Mouse (Mus musculus): ENCODE measurements around the gene Crip2. TPM values are rescaled to one million over a fixed set of nuclear protein-coding genes. Genes with fewer than 3 reads are reported as not detected.

The Crip2 gene
- polyA plus RNA-seq, 1 experiment = 178 TPM

- Histone ChIP-seq H3K36me3 (ENCODE audit: control insufficient read depth, insufficient read depth, low read length) (no peaks in the 10 kb centered on the region), H3K27me3 (ENCODE audit: control insufficient read depth, insufficient read depth, low read length) (no peaks in the 10 kb centered on the region), H3K4me3 (ENCODE audit: control insufficient read depth, low read depth, low read length) (no peak overlapping the region), H3K27ac (ENCODE audit: control insufficient read depth, insufficient read depth, low read depth, low read length) (no peak overlapping the region), H3K4me1 (ENCODE audit: control insufficient read depth, insufficient read depth, low read length) (no peaks in the 10 kb centered on the region)
- TF ChIP-seq CTCF (IDR thresholded peaks at IDR 0.05; ENCODE audit: control insufficient read depth, insufficient read depth, insufficient replicate concordance, low read depth, low read length) (no peak), POLR2A (IDR thresholded peaks at IDR 0.05; ENCODE audit: control insufficient read depth, low read depth, low read length) (no peak)
These were observed 30.2 kb upstream of the Crip2 start for GRCm38 (mm10) chr12:113109801-113110200.

- Histone ChIP-seq H3K4me1 (ENCODE audit: control insufficient read depth, insufficient read depth, low read length) (no peaks in the 10 kb centered on the region), H3K27ac (ENCODE audit: control insufficient read depth, insufficient read depth, low read depth, low read length) (no peak overlapping the region), H3K27me3 (ENCODE audit: control insufficient read depth, insufficient read depth, low read length) (no peaks in the 10 kb centered on the region), H3K36me3 (ENCODE audit: control insufficient read depth, insufficient read depth, low read length) (no peaks in the 10 kb centered on the region), H3K4me3 (ENCODE audit: control insufficient read depth, low read depth, low read length) (no peak overlapping the region)
- TF ChIP-seq CTCF (IDR thresholded peaks at IDR 0.05; ENCODE audit: control insufficient read depth, insufficient read depth, insufficient replicate concordance, low read depth, low read length) (no peak), POLR2A (IDR thresholded peaks at IDR 0.05; ENCODE audit: control insufficient read depth, low read depth, low read length) (no peak)
These were observed 25.9 kb upstream of the Crip2 start for GRCm38 (mm10) chr12:113114141-113114540.

- H3K4me3 ChIP-seq (ENCODE audit: control insufficient read depth, low read depth, low read length) = no peak overlapping the region
- H3K27ac ChIP-seq (ENCODE audit: control insufficient read depth, insufficient read depth, low read depth, low read length) = no peak overlapping the region
- H3K36me3 ChIP-seq (ENCODE audit: control insufficient read depth, insufficient read depth, low read length) = no peaks in the 10 kb centered on the region
- no peaks in the 10 kb centered on the region for H3K4me1 ChIP-seq (ENCODE audit: control insufficient read depth, insufficient read depth, low read length)
- no peak for TF ChIP-seq CTCF (IDR thresholded peaks at IDR 0.05; ENCODE audit: control insufficient read depth, insufficient read depth, insufficient replicate concordance, low read depth, low read length)
- no peak for TF ChIP-seq POLR2A (IDR thresholded peaks at IDR 0.05; ENCODE audit: control insufficient read depth, low read depth, low read length)
- no peaks in the 10 kb centered on the region for H3K27me3 ChIP-seq (ENCODE audit: control insufficient read depth, insufficient read depth, low read length)
These were observed 25.0 kb upstream of the Crip2 start for GRCm38 (mm10) chr12:113114856-113115538.

GRCm38 (mm10) chr12:113119516-113120410 is 20.3 kb upstream of the Crip2 start:
- no peaks in the 10 kb centered on the region for H3K4me1 ChIP-seq (ENCODE audit: control insufficient read depth, insufficient read depth, low read length)
- peak; percentile 59; the same call in 1 of the 2 replicates for TF ChIP-seq CTCF (IDR thresholded peaks at IDR 0.05; ENCODE audit: control insufficient read depth, insufficient read depth, insufficient replicate concordance, low read depth, low read length)
- no peak for TF ChIP-seq POLR2A (IDR thresholded peaks at IDR 0.05; ENCODE audit: control insufficient read depth, low read depth, low read length)
- peaks cover 2% of the 10 kb centered on the region; the same call in 1 of the 2 replicates for H3K36me3 ChIP-seq (ENCODE audit: control insufficient read depth, insufficient read depth, low read length)
- H3K27me3 ChIP-seq (ENCODE audit: control insufficient read depth, insufficient read depth, low read length) = no peaks in the 10 kb centered on the region
- H3K4me3 ChIP-seq (ENCODE audit: control insufficient read depth, low read depth, low read length) = no peak overlapping the region
- no peak overlapping the region for H3K27ac ChIP-seq (ENCODE audit: control insufficient read depth, insufficient read depth, low read depth, low read length)

- no peak for TF ChIP-seq CTCF (IDR thresholded peaks at IDR 0.05; ENCODE audit: control insufficient read depth, insufficient read depth, insufficient replicate concordance, low read depth, low read length)
- TF ChIP-seq POLR2A (IDR thresholded peaks at IDR 0.05; ENCODE audit: control insufficient read depth, low read depth, low read length) = no peak
- H3K27ac ChIP-seq (ENCODE audit: control insufficient read depth, insufficient read depth, low read depth, low read length) = no peak overlapping the region
- H3K36me3 ChIP-seq (ENCODE audit: control insufficient read depth, insufficient read depth, low read length) = peaks cover 2% of the 10 kb centered on the region
- H3K4me3 ChIP-seq (ENCODE audit: control insufficient read depth, low read depth, low read length) = no peak overlapping the region
- H3K4me1 ChIP-seq (ENCODE audit: control insufficient read depth, insufficient read depth, low read length) = no peaks in the 10 kb centered on the region
- no peaks in the 10 kb centered on the region for H3K27me3 ChIP-seq (ENCODE audit: control insufficient read depth, insufficient read depth, low read length)
These were observed 15.3 kb upstream of the Crip2 start for GRCm38 (mm10) chr12:113124726-113125125.

- TF ChIP-seq POLR2A (IDR thresholded peaks at IDR 0.05; ENCODE audit: control insufficient read depth, low read depth, low read length) (no peak), CTCF (IDR thresholded peaks at IDR 0.05; ENCODE audit: control insufficient read depth, insufficient read depth, insufficient replicate concordance, low read depth, low read length) (no peak)
- Histone ChIP-seq H3K4me3 (ENCODE audit: control insufficient read depth, low read depth, low read length) (no peak overlapping the region), H3K4me1 (ENCODE audit: control insufficient read depth, insufficient read depth, low read length) (no peaks in the 10 kb centered on the region), H3K27ac (ENCODE audit: control insufficient read depth, insufficient read depth, low read depth, low read length) (no peak overlapping the region), H3K36me3 (ENCODE audit: control insufficient read depth, insufficient read depth, low read length) (peaks cover 2% of the 10 kb centered on the region), H3K27me3 (ENCODE audit: control insufficient read depth, insufficient read depth, low read length) (no peaks in the 10 kb centered on the region)
These were observed 9.3 kb upstream of the Crip2 start for GRCm38 (mm10) chr12:113130732-113131131.

- TF ChIP-seq POLR2A (IDR thresholded peaks at IDR 0.05; ENCODE audit: control insufficient read depth, low read depth, low read length) (no peak), CTCF (IDR thresholded peaks at IDR 0.05; ENCODE audit: control insufficient read depth, insufficient read depth, insufficient replicate concordance, low read depth, low read length) (no peak)
- no peak overlapping the region for H3K4me3 ChIP-seq (ENCODE audit: control insufficient read depth, low read depth, low read length)
- no peak overlapping the region for H3K27ac ChIP-seq (ENCODE audit: control insufficient read depth, insufficient read depth, low read depth, low read length)
- H3K27me3 ChIP-seq (ENCODE audit: control insufficient read depth, insufficient read depth, low read length) = no peaks in the 10 kb centered on the region
- peaks cover 2% of the 10 kb centered on the region; the same call in 1 of the 2 replicates for H3K36me3 ChIP-seq (ENCODE audit: control insufficient read depth, insufficient read depth, low read length)
- no peaks in the 10 kb centered on the region for H3K4me1 ChIP-seq (ENCODE audit: control insufficient read depth, insufficient read depth, low read length)
These were observed 8.4 kb upstream of the Crip2 start for GRCm38 (mm10) chr12:113131601-113132000.
